Mouse (Mus musculus): Measurements from ENCODE around the gene Hs2st1. TPM values are rescaled to one million over a fixed set of nuclear protein-coding genes. Genes with fewer than 3 reads are reported as not detected.

Hs2st1 gene
- polyA plus RNA-seq, 1 experiment from 2014 or later: 14.4 TPM

GRCm38 (mm10) chr3:144514122-144514505 lies 55.9 kb downstream of the Hs2st1 start:
- no peak overlapping the region for H3K27ac ChIP-seq (replicated peaks; ENCODE audit: low read depth, low read length)
- H3K4me1 ChIP-seq (ENCODE audit: control insufficient read depth, insufficient read depth, low read length): no peaks in the 10 kb centered on the region
- no peaks in the 10 kb centered on the region for H3K9me3 ChIP-seq (ENCODE audit: control insufficient read depth, low read length)
- H3K4me3 ChIP-seq (ENCODE audit: low read depth, low read length): no peak overlapping the region
- no peak overlapping the region for H3K9ac ChIP-seq (ENCODE audit: low read depth, low read length)
- H3K36me3 ChIP-seq (ENCODE audit: control insufficient read depth, insufficient read depth, low read length): no peaks in the 10 kb centered on the region
- H3K27me3 ChIP-seq (replicated peaks; ENCODE audit: control insufficient read depth, insufficient read depth, low read length): no peaks in the 10 kb centered on the region
- WGBS: 85% methylated on average over 10 of the region's 10 CpGs
- no peak for ATAC-seq (ENCODE audit: low read depth)
- no peak overlapping the region for H3K4me2 ChIP-seq (ENCODE audit: low read depth, low read length)
- DNase-seq (ENCODE audit: low spot score): no peak

GRCm38 (mm10) chr3:144513169-144514121 lies 56.5 kb downstream of the Hs2st1 start:
- Histone ChIP-seq H3K9me3 (ENCODE audit: control insufficient read depth, low read length) (no peaks in the 10 kb centered on the region), H3K4me3 (ENCODE audit: low read depth, low read length) (no peak overlapping the region), H3K36me3 (ENCODE audit: control insufficient read depth, insufficient read depth, low read length) (no peaks in the 10 kb centered on the region), H3K27me3 (replicated peaks; ENCODE audit: control insufficient read depth, insufficient read depth, low read length) (no peaks in the 10 kb centered on the region), H3K4me1 (ENCODE audit: control insufficient read depth, insufficient read depth, low read length) (no peaks in the 10 kb centered on the region), H3K4me2 (ENCODE audit: low read depth, low read length) (no peak overlapping the region), H3K27ac (replicated peaks; ENCODE audit: low read depth, low read length) (no peak overlapping the region), H3K9ac (ENCODE audit: low read depth, low read length) (no peak overlapping the region)
- ATAC-seq (ENCODE audit: low read depth) (no peak), DNase-seq (ENCODE audit: low spot score) (no peak)
- WGBS: 87% methylated on average over 16 of the region's 16 CpGs

- DNase-seq (ENCODE audit: low spot score) (no peak), ATAC-seq (ENCODE audit: low read depth) (no peak)
- no peak overlapping the region for H3K4me3 ChIP-seq (ENCODE audit: low read depth, low read length)
- H3K9ac ChIP-seq (ENCODE audit: low read depth, low read length): no peak overlapping the region
- H3K4me2 ChIP-seq (ENCODE audit: low read depth, low read length): no peak overlapping the region
- H3K36me3 ChIP-seq (ENCODE audit: control insufficient read depth, insufficient read depth, low read length): no peaks in the 10 kb centered on the region
- no peaks in the 10 kb centered on the region for H3K27me3 ChIP-seq (replicated peaks; ENCODE audit: control insufficient read depth, insufficient read depth, low read length)
- peaks cover 4% of the 10 kb centered on the region for H3K4me1 ChIP-seq (ENCODE audit: control insufficient read depth, insufficient read depth, low read length)
- H3K9me3 ChIP-seq (ENCODE audit: control insufficient read depth, low read length): no peaks in the 10 kb centered on the region
- 86% methylated on average over 3 of the region's 3 CpGs for WGBS
- no peak overlapping the region for H3K27ac ChIP-seq (replicated peaks; ENCODE audit: low read depth, low read length)
Measured at GRCm38 (mm10) chr3:144510724-144511123, 59.3 kb downstream of the Hs2st1 start.

- 85% methylated on average over 4 of the region's 4 CpGs for WGBS
- Histone ChIP-seq H3K27ac (replicated peaks; ENCODE audit: low read depth, low read length) (no peak overlapping the region), H3K9me3 (ENCODE audit: control insufficient read depth, low read length) (no peaks in the 10 kb centered on the region), H3K9ac (ENCODE audit: low read depth, low read length) (no peak overlapping the region), H3K4me2 (ENCODE audit: low read depth, low read length) (no peak overlapping the region), H3K36me3 (ENCODE audit: control insufficient read depth, insufficient read depth, low read length) (no peaks in the 10 kb centered on the region), H3K4me1 (ENCODE audit: control insufficient read depth, insufficient read depth, low read length) (peaks cover 4% of the 10 kb centered on the region), H3K4me3 (ENCODE audit: low read depth, low read length) (no peak overlapping the region), H3K27me3 (replicated peaks; ENCODE audit: control insufficient read depth, insufficient read depth, low read length) (no peaks in the 10 kb centered on the region)
- ATAC-seq (ENCODE audit: low read depth) (no peak), DNase-seq (ENCODE audit: low spot score) (no peak)
Measured at GRCm38 (mm10) chr3:144508342-144508741, 61.6 kb downstream of the Hs2st1 start.

- no peak for ATAC-seq (ENCODE audit: low read depth)
- peaks cover 4% of the 10 kb centered on the region for H3K4me1 ChIP-seq (ENCODE audit: control insufficient read depth, insufficient read depth, low read length)
- 63% methylated on average over 5 of the region's 5 CpGs for WGBS
Measured at GRCm38 (mm10) chr3:144507885-144508284, 62.1 kb downstream of the Hs2st1 start.

GRCm38 (mm10) chr3:144506213-144506612 lies 63.8 kb downstream of the Hs2st1 start:
- 39% methylated on average over 3 of the region's 3 CpGs for WGBS
- peak; percentile 64 for ATAC-seq (ENCODE audit: low read depth)
- H3K27ac ChIP-seq (replicated peaks; ENCODE audit: low read depth, low read length): no peak overlapping the region

More at GRCm38 (mm10) chr3:144507885-144508284, 62.1 kb downstream of the Hs2st1 start:
- Histone ChIP-seq H3K27ac (replicated peaks; ENCODE audit: low read depth, low read length) (no peak overlapping the region), H3K36me3 (ENCODE audit: control insufficient read depth, insufficient read depth, low read length) (no peaks in the 10 kb centered on the region), H3K4me3 (ENCODE audit: low read depth, low read length) (no peak overlapping the region), H3K4me2 (ENCODE audit: low read depth, low read length) (no peak overlapping the region), H3K9me3 (ENCODE audit: control insufficient read depth, low read length) (no peaks in the 10 kb centered on the region), H3K27me3 (replicated peaks; ENCODE audit: control insufficient read depth, insufficient read depth, low read length) (no peaks in the 10 kb centered on the region), H3K9ac (ENCODE audit: low read depth, low read length) (no peak overlapping the region)
- no peak for DNase-seq (ENCODE audit: low spot score)

GRCm38 (mm10) chr3:144501930-144502329 lies 68.1 kb downstream of the Hs2st1 start:
- peaks cover 2% of the 10 kb centered on the region for H3K4me1 ChIP-seq (ENCODE audit: control insufficient read depth, insufficient read depth, low read length)
- H3K4me3 ChIP-seq (ENCODE audit: low read depth, low read length): no peak overlapping the region
- H3K9me3 ChIP-seq (ENCODE audit: control insufficient read depth, low read length): no peaks in the 10 kb centered on the region
- H3K27ac ChIP-seq (replicated peaks; ENCODE audit: low read depth, low read length): no peak overlapping the region
- DNase-seq (ENCODE audit: low spot score): no peak
- no peaks in the 10 kb centered on the region for H3K36me3 ChIP-seq (ENCODE audit: control insufficient read depth, insufficient read depth, low read length)
- no peak overlapping the region for H3K9ac ChIP-seq (ENCODE audit: low read depth, low read length)
- H3K27me3 ChIP-seq (replicated peaks; ENCODE audit: control insufficient read depth, insufficient read depth, low read length): no peaks in the 10 kb centered on the region
- no peak for ATAC-seq (ENCODE audit: low read depth)
- WGBS: 71% methylated on average over 7 of the region's 7 CpGs
- H3K4me2 ChIP-seq (ENCODE audit: low read depth, low read length): no peak overlapping the region

More at GRCm38 (mm10) chr3:144506213-144506612, 63.8 kb downstream of the Hs2st1 start:
- H3K4me1 ChIP-seq (ENCODE audit: control insufficient read depth, insufficient read depth, low read length): peaks cover 4% of the 10 kb centered on the region
- H3K9ac ChIP-seq (ENCODE audit: low read depth, low read length): no peak overlapping the region
- H3K4me2 ChIP-seq (ENCODE audit: low read depth, low read length): no peak overlapping the region
- no peaks in the 10 kb centered on the region for H3K36me3 ChIP-seq (ENCODE audit: control insufficient read depth, insufficient read depth, low read length)
- H3K27me3 ChIP-seq (replicated peaks; ENCODE audit: control insufficient read depth, insufficient read depth, low read length): no peaks in the 10 kb centered on the region
- H3K9me3 ChIP-seq (ENCODE audit: control insufficient read depth, low read length): no peaks in the 10 kb centered on the region
- H3K4me3 ChIP-seq (ENCODE audit: low read depth, low read length): no peak overlapping the region
- DNase-seq (ENCODE audit: low spot score): peak; percentile 81

- Histone ChIP-seq H3K9ac (ENCODE audit: low read depth, low read length) (no peak overlapping the region), H3K4me3 (ENCODE audit: low read depth, low read length) (no peak overlapping the region), H3K27ac (replicated peaks; ENCODE audit: low read depth, low read length) (no peak overlapping the region), H3K27me3 (replicated peaks; ENCODE audit: control insufficient read depth, insufficient read depth, low read length) (no peaks in the 10 kb centered on the region), H3K4me1 (ENCODE audit: control insufficient read depth, insufficient read depth, low read length) (no peaks in the 10 kb centered on the region), H3K36me3 (ENCODE audit: control insufficient read depth, insufficient read depth, low read length) (no peaks in the 10 kb centered on the region), H3K9me3 (ENCODE audit: control insufficient read depth, low read length) (no peaks in the 10 kb centered on the region), H3K4me2 (ENCODE audit: low read depth, low read length) (no peak overlapping the region)
- ATAC-seq (ENCODE audit: low read depth): no peak
- WGBS: 85% methylated on average over 5 of the region's 5 CpGs
- no peak for DNase-seq (ENCODE audit: low spot score)
Measured at GRCm38 (mm10) chr3:144496762-144497161, 73.2 kb downstream of the Hs2st1 start.

GRCm38 (mm10) chr3:144494838-144495237 lies 75.1 kb downstream of the Hs2st1 start:
- Histone ChIP-seq H3K36me3 (ENCODE audit: control insufficient read depth, insufficient read depth, low read length) (no peaks in the 10 kb centered on the region), H3K4me1 (ENCODE audit: control insufficient read depth, insufficient read depth, low read length) (no peaks in the 10 kb centered on the region), H3K4me3 (ENCODE audit: low read depth, low read length) (no peak overlapping the region), H3K4me2 (ENCODE audit: low read depth, low read length) (no peak overlapping the region), H3K27ac (replicated peaks; ENCODE audit: low read depth, low read length) (no peak overlapping the region), H3K27me3 (replicated peaks; ENCODE audit: control insufficient read depth, insufficient read depth, low read length) (no peaks in the 10 kb centered on the region), H3K9me3 (ENCODE audit: control insufficient read depth, low read length) (no peaks in the 10 kb centered on the region), H3K9ac (ENCODE audit: low read depth, low read length) (no peak overlapping the region)
- no peak for ATAC-seq (ENCODE audit: low read depth)
- WGBS: 75% methylated on average over 5 of the region's 5 CpGs
- no peak for DNase-seq (ENCODE audit: low spot score)
